Mouse (Mus musculus) small intestine, adult 2 months (tissue): Measurements from ENCODE around the gene Mllt6. TPM values are rescaled to one million over a fixed set of nuclear protein-coding genes. Genes with fewer than 3 reads are reported as not detected.
"Not testable (repeated sequence)": the region's sequence is repeated elsewhere in the genome, so short reads cannot be mapped to it uniquely, and the experiment has no call there.

Source experiments
- H3K27ac ChIP-seq: fragments of 200-500 bp; 2 replicates; pipeline ENCODE4 v1.5.1; 2012; ENCODE audit warnings: low read depth, low read length, control low read depth, inconsistent platforms; ENCODE audit not compliant: insufficient read depth
- H3K27me3 ChIP-seq: fragments of 200-500 bp; 2 replicates; pipeline ENCODE4 v1.6.1; 2012; ENCODE audit warnings: mild to moderate bottlenecking, moderate library complexity, low read length, inconsistent platforms; ENCODE audit not compliant: control insufficient read depth, insufficient read depth
- H3K36me3 ChIP-seq: fragments of 200-500 bp; 2 replicates; pipeline ENCODE4 v1.6.1; 2012; ENCODE audit warnings: mild to moderate bottlenecking, low read length, control low read depth, inconsistent platforms; ENCODE audit not compliant: control insufficient read depth, insufficient read depth
- H3K4me1 ChIP-seq: fragments of 200-500 bp; 2 replicates; pipeline ENCODE4 v1.6.1; 2012; ENCODE audit warnings: low read length, inconsistent platforms, mixed read lengths; ENCODE audit not compliant: control insufficient read depth, insufficient read depth, insufficient read length
- H3K4me3 ChIP-seq: fragments of 200-500 bp; 2 replicates; pipeline ENCODE4 v1.5.1; 2012; ENCODE audit warnings: low read depth, mild to moderate bottlenecking, control low read depth, inconsistent platforms, low read length, moderate library complexity
- CTCF ChIP-seq: fragments of 200-500 bp; IDR thresholded peaks from 2 replicates; pipeline ENCODE4 v1.5.1; 2012; ENCODE audit warnings: low read depth, mild to moderate bottlenecking, control low read depth, inconsistent platforms, low read length, moderate library complexity, mixed read lengths; ENCODE audit not compliant: insufficient replicate concordance, insufficient read length; ENCODE audit errors: extremely low read depth
- POLR2A ChIP-seq: fragments of 200-500 bp; IDR thresholded peaks from 2 replicates; pipeline ENCODE4 v1.6.1; 2012; ENCODE audit warnings: low read depth, mild to moderate bottlenecking, control low read depth, inconsistent platforms, low read length, moderate library complexity
- WGBS: fragments of 180-500 bp; shearing (Covaris S2); methylation state at CpG from one replicate; pipeline ENCODE4 v1.1.7; 2018; 5-methylcytosine and 5-hydroxymethylcytosine counted together
- polyA plus RNA-seq: library from polyadenylated mRNA; depleted of rRNA; stranded (reverse); fragments of >200 nt; gene quantifications from 2 replicates; pipeline ENCODE4 v1.2.3, GENCODE M21; 2012; rRNA removed

The Mllt6 gene
- polyA plus RNA-seq, 1 experiment, result 38.6 TPM

DNA sequence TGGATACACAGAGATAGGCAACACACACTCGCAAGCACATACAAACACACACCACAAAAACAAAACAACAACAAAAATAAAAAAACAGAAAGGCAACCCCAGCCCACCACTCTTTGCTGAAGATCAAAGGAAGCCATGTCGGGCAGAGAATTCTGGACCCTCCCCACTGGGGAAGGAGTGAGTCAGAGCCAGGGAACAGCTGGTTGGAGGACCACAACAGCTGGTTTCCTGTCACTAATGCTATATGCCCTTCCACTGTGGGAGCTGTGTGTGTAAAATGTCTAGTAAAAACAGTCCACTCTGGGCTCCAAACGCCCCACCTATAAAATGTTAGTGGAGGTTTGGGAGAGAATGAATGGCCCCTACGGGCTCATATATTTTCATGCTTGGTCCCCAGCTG, 58.1 kb downstream of the Mllt6 start:
- WGBS, result 94% methylated on average over 4 of the region's 4 CpGs
- Histone ChIP-seq H3K27me3 (no peaks in the 10 kb centered on the region), H3K36me3 (peaks cover 28% of the 10 kb centered on the region), H3K27ac (no peak overlapping the region), H3K4me1 (peaks cover 2% of the 10 kb centered on the region; the same call in 1 of the 2 replicates), H3K4me3 (no peak overlapping the region)
- TF ChIP-seq POLR2A, result no peak
- TF ChIP-seq CTCF, result no peak

DNA sequence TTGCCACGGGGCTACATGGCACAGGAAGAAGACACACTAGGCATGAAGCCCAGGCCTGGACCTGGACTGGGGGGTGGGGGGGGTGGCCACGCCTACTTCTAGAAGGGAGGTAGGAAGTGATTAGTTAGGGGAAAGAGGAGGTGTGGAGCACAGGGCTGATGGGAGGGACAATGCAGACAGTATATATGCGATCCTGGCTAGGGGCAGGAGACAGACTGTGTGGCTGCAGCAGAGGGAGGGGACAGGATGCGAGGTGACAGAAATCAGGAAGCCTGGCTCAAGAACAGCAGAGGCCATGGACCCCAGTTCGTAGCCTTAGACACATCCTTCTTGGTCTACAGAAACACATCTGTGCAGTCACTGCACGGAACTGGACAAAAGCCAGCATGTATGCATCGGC, 60.5 kb downstream of the Mllt6 start:
- no peaks in the 10 kb centered on the region for H3K27me3 ChIP-seq
- H3K4me1 ChIP-seq, result peaks cover 2% of the 10 kb centered on the region; the same call in 1 of the 2 replicates
- no peak overlapping the region for H3K4me3 ChIP-seq
- H3K27ac ChIP-seq, result no peak overlapping the region
- H3K36me3 ChIP-seq, result peaks cover 35% of the 10 kb centered on the region
- WGBS, result 66% methylated on average over 7 of the region's 7 CpGs
- no peak for TF ChIP-seq POLR2A
- TF ChIP-seq CTCF, result no peak

GRCm38 (mm10) chr11:97728311-97728710, 65.1 kb downstream of the Mllt6 start:
- Histone ChIP-seq H3K27me3 (no peaks in the 10 kb centered on the region), H3K4me1 (0 out of 2 replicates have a peak, but pooled peaks cover 3% of the 10 kb centered on the region), H3K4me3 (no peak overlapping the region), H3K27ac (no peak overlapping the region), H3K36me3 (peaks cover 23% of the 10 kb centered on the region)
- TF ChIP-seq CTCF (no peak), POLR2A (no peak)
- 80% methylated on average over 7 of the region's 7 CpGs for WGBS

DNA sequence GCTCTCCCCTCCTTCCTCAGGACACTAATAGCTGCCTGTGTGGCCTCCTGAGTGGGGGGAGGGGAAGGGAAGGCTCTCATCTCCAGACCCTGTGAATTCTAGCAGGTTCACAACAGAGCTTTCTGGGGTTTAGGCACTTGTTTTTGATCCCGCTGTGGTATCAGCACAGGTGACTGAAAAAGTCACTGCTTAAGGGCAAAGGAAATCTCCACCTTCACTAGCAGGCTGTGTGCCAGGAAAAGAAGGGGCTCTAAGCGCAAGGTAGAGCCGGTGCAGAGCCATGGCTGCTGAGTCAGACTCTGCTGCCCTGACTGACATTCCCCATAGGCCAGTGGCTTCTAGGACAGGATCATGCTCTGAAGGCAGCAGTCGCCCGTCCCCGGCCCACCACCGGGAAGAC, 65.5 kb downstream of the Mllt6 start:
- no peak for TF ChIP-seq CTCF
- TF ChIP-seq POLR2A, result no peak
- Histone ChIP-seq H3K36me3 (peaks cover 23% of the 10 kb centered on the region), H3K4me1 (0 out of 2 replicates have a peak, but pooled peaks cover 3% of the 10 kb centered on the region), H3K4me3 (no peak overlapping the region), H3K27me3 (no peaks in the 10 kb centered on the region), H3K27ac (no peak overlapping the region)
- WGBS, result 83% methylated on average over 7 of the region's 7 CpGs

DNA sequence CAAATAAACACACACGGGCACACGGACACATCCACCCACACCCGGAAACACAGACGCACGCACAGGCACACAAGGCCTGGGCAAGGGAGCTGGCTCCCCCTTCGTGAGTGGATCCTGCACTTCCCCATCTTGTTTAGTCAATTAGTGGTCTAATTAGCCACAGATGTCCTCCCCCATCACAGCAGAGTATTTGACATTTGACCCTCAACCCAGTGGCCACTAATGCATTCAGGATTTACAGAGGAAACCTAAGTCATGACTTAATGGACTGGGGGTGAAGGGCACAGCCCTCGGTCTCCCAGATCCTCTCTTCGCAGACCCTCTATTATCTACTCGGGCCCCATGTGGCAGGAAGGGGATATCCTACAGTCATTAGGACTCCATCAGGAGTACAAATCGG, 70.5 kb downstream of the Mllt6 start:
- H3K4me3 ChIP-seq, result no peak overlapping the region
- no peaks in the 10 kb centered on the region for H3K27me3 ChIP-seq
- H3K27ac ChIP-seq, result no peak overlapping the region
- 78% methylated on average over 10 of the region's 10 CpGs for WGBS
- TF ChIP-seq POLR2A, result no peak
- no peak for TF ChIP-seq CTCF
- peaks cover 8% of the 10 kb centered on the region for H3K36me3 ChIP-seq
- H3K4me1 ChIP-seq, result 0 out of 2 replicates have a peak, but pooled peaks cover 3% of the 10 kb centered on the region

DNA sequence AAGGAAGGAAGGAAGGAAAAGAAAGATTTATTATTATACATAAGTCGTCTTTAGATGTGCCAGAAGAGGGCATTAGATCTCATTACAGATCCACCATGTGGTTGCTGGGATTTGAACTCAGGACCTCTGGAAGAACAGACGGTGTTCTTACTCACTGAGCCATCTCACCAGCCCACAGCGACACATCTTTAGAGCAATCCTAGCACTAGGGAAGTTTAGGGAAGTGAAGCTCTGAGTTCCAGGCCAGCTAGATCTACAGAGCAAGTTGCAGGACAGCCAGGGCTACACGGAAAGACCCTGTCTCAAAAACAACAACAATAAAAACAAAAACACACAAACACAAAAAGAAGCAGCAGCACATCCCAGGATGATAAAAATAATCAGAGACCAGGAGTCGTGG, 71.6 kb downstream of the Mllt6 start:
- not testable (repeated sequence) for H3K4me3 ChIP-seq
- WGBS, result 88% methylated on average over 5 of the region's 5 CpGs

More for the DNA sequence above, 71.6 kb downstream of the Mllt6 start:
- H3K27me3 ChIP-seq, H3K36me3 ChIP-seq, H3K4me1 ChIP-seq, H3K27ac ChIP-seq: not testable (repeated sequence)

Other genes with a start within 250 kb of the Mllt6 start
- gene Arhgap23, start 247.9 kb upstream of the Mllt6 start, polyA plus RNA-seq, result 11.1 and 12.1 TPM in 2 replicates
- gene 4933428G20Rik, start 163.1 kb upstream of the Mllt6 start, polyA plus RNA-seq, result not detected in 2 replicates
- gene Srcin1, start 87.2 kb upstream of the Mllt6 start, polyA plus RNA-seq, result 0.43 and 0.53 TPM in 2 replicates
- 2.1 and 3.8 TPM in 2 replicates for gene Epop, start 33.7 kb upstream of the Mllt6 start, polyA plus RNA-seq
- 112 and 249 TPM in 2 replicates for gene Cisd3, start 22.4 kb downstream of the Mllt6 start, polyA plus RNA-seq
- 25.9 and 77.9 TPM in 2 replicates for gene Pcgf2, start 37.1 kb downstream of the Mllt6 start, polyA plus RNA-seq
- gene Psmb3, start 40.0 kb downstream of the Mllt6 start, polyA plus RNA-seq, result 164 and 330 TPM in 2 replicates
- gene Pip4k2b, start 81.3 kb downstream of the Mllt6 start, polyA plus RNA-seq, result 2.0 and 3.4 TPM in 2 replicates
- 1.7 and 3.7 TPM in 2 replicates for gene Cwc25, start 103.1 kb downstream of the Mllt6 start, polyA plus RNA-seq
- gene 1700001P01Rik, start 112.5 kb downstream of the Mllt6 start, polyA plus RNA-seq, result not detected in 2 replicates
- gene Rpl23, start 119.0 kb downstream of the Mllt6 start, polyA plus RNA-seq, result 10.2 and 22.0 TPM in 2 replicates
- 165 and 397 TPM in 2 replicates for gene Lasp1, start 135.6 kb downstream of the Mllt6 start, polyA plus RNA-seq
- 0.43 and 0.44 TPM in 2 replicates for gene B230217C12Rik, start 177.4 kb downstream of the Mllt6 start, polyA plus RNA-seq
- not detected in 2 replicates for gene Fbxo47, start 220.7 kb downstream of the Mllt6 start, polyA plus RNA-seq